Mouse (Mus musculus): ENCODE results near the gene Rasgrp2. TPM values are rescaled to one million over a fixed set of nuclear protein-coding genes. Genes with fewer than 3 reads are reported as not detected.

The Rasgrp2 gene
- total and polyA plus RNA-seq, 2 experiments from 2014 or later = 150 to 170 TPM

- H3K4me3 ChIP-seq (ENCODE audit: low read depth, low read length) = no peak overlapping the region
- no peak overlapping the region for H3K27ac ChIP-seq (ENCODE audit: low read depth, low read length)
- WGBS = 97% methylated on average over 5 of the region's 5 CpGs
- H3K4me1 ChIP-seq (ENCODE audit: insufficient read depth) = no peaks in the 10 kb centered on the region
- TF ChIP-seq CTCF (IDR thresholded peaks at IDR 0.05; ENCODE audit: low read depth) = no peak
- no peak overlapping the region for H3K9ac ChIP-seq
- DNase-seq = no peak
- no peaks in the 10 kb centered on the region for H3K27me3 ChIP-seq (ENCODE audit: insufficient read depth, low read length)
- ATAC-seq = no peak
- no peak overlapping the region for H3K4me2 ChIP-seq (ENCODE audit: low read depth)
- no peaks in the 10 kb centered on the region for H3K9me3 ChIP-seq (ENCODE audit: low read length)
- peaks cover 15% of the 10 kb centered on the region for H3K36me3 ChIP-seq (ENCODE audit: insufficient read depth)
Observed at GRCm38 (mm10) chr19:6381238-6381637, 17.9 kb upstream of the Rasgrp2 start.

GRCm38 (mm10) chr19:6382323-6382924, 16.7 kb upstream of the Rasgrp2 start:
- WGBS = 74% methylated on average over 4 of the region's 4 CpGs
- ATAC-seq (no peak), DNase-seq (no peak)
- TF ChIP-seq CTCF (IDR thresholded peaks at IDR 0.05; ENCODE audit: low read depth) = no peak
- Histone ChIP-seq H3K4me3 (ENCODE audit: low read depth, low read length) (no peak overlapping the region), H3K4me2 (ENCODE audit: low read depth) (no peak overlapping the region), H3K36me3 (ENCODE audit: insufficient read depth) (peaks cover 3% of the 10 kb centered on the region), H3K27me3 (ENCODE audit: insufficient read depth, low read length) (no peaks in the 10 kb centered on the region), H3K4me1 (ENCODE audit: insufficient read depth) (no peaks in the 10 kb centered on the region), H3K9me3 (ENCODE audit: low read length) (no peaks in the 10 kb centered on the region), H3K9ac (no peak overlapping the region), H3K27ac (ENCODE audit: low read depth, low read length) (no peak overlapping the region)

GRCm38 (mm10) chr19:6383470-6383869, 15.7 kb upstream of the Rasgrp2 start:
- H3K27ac ChIP-seq (ENCODE audit: low read depth, low read length) = no peak overlapping the region
- H3K4me2 ChIP-seq (ENCODE audit: low read depth) = no peak overlapping the region
- H3K4me3 ChIP-seq (ENCODE audit: low read depth, low read length) = no peak overlapping the region
- no peaks in the 10 kb centered on the region for H3K9me3 ChIP-seq (ENCODE audit: low read length)
- no peak for ATAC-seq
- WGBS = 63% methylated on average over 5 of the region's 5 CpGs
- DNase-seq = no peak
- H3K9ac ChIP-seq = no peak overlapping the region
- H3K27me3 ChIP-seq (ENCODE audit: insufficient read depth, low read length) = no peaks in the 10 kb centered on the region
- H3K36me3 ChIP-seq (ENCODE audit: insufficient read depth) = no peaks in the 10 kb centered on the region; the same call in 1 of the 2 replicates
- no peak for TF ChIP-seq CTCF (IDR thresholded peaks at IDR 0.05; ENCODE audit: low read depth)
- no peaks in the 10 kb centered on the region for H3K4me1 ChIP-seq (ENCODE audit: insufficient read depth)

GRCm38 (mm10) chr19:6384128-6384527, 15.0 kb upstream of the Rasgrp2 start, which contains the start of gene Pygm:
Pygm (plus strand) TSS chr19:6384399.
- DNase-seq (no peak), ATAC-seq (peak; percentile 36; the same call in 1 of the 2 replicates)
- 22% methylated on average over 7 of the region's 7 CpGs for WGBS

GRCm38 (mm10) chr19:6384954-6385353, 14.2 kb upstream of the Rasgrp2 start:
- no peak overlapping the region for H3K27ac ChIP-seq (ENCODE audit: low read depth, low read length)
- 87% methylated on average over 11 of the region's 11 CpGs for WGBS
- H3K36me3 ChIP-seq (ENCODE audit: insufficient read depth) = no peaks in the 10 kb centered on the region
- no peak overlapping the region for H3K9ac ChIP-seq
- DNase-seq (no peak), ATAC-seq (no peak)
- H3K9me3 ChIP-seq (ENCODE audit: low read length) = no peaks in the 10 kb centered on the region
- H3K4me2 ChIP-seq (ENCODE audit: low read depth) = no peak overlapping the region
- H3K4me3 ChIP-seq (ENCODE audit: low read depth, low read length) = no peak overlapping the region
- H3K4me1 ChIP-seq (ENCODE audit: insufficient read depth) = no peaks in the 10 kb centered on the region
- H3K27me3 ChIP-seq (ENCODE audit: insufficient read depth, low read length) = no peaks in the 10 kb centered on the region
- TF ChIP-seq CTCF (IDR thresholded peaks at IDR 0.05; ENCODE audit: low read depth) = no peak

More at GRCm38 (mm10) chr19:6384128-6384527, 15.0 kb upstream of the Rasgrp2 start, which contains the start of gene Pygm:
- no peaks in the 10 kb centered on the region for H3K27me3 ChIP-seq (ENCODE audit: insufficient read depth, low read length)
- no peak within 1 kb of the TSS for H3K4me3 ChIP-seq (ENCODE audit: low read depth, low read length)
- no peak within 1 kb of the TSS for H3K9ac ChIP-seq
- no peak within 1 kb of the TSS for H3K27ac ChIP-seq (ENCODE audit: low read depth, low read length)
- TF ChIP-seq CTCF (IDR thresholded peaks at IDR 0.05; ENCODE audit: low read depth) = no peak
- no peaks in the 10 kb centered on the region for H3K4me1 ChIP-seq (ENCODE audit: insufficient read depth)
- H3K4me2 ChIP-seq (ENCODE audit: low read depth) = no peak within 1 kb of the TSS
- no peaks in the 10 kb centered on the region for H3K9me3 ChIP-seq (ENCODE audit: low read length)
- no peaks in the 10 kb centered on the region for H3K36me3 ChIP-seq (ENCODE audit: insufficient read depth)

GRCm38 (mm10) chr19:6385419-6385818, 13.7 kb upstream of the Rasgrp2 start:
- no peak for TF ChIP-seq CTCF (IDR thresholded peaks at IDR 0.05; ENCODE audit: low read depth)
- WGBS = 82% methylated on average over 5 of the region's 5 CpGs
- no peak for ATAC-seq

GRCm38 (mm10) chr19:6385821-6386220, 13.3 kb upstream of the Rasgrp2 start:
- no peak for TF ChIP-seq CTCF (IDR thresholded peaks at IDR 0.05; ENCODE audit: low read depth)
- Histone ChIP-seq H3K27ac (ENCODE audit: low read depth, low read length) (no peak overlapping the region), H3K4me2 (ENCODE audit: low read depth) (no peak overlapping the region), H3K4me3 (ENCODE audit: low read depth, low read length) (no peak overlapping the region), H3K27me3 (ENCODE audit: insufficient read depth, low read length) (no peaks in the 10 kb centered on the region), H3K36me3 (ENCODE audit: insufficient read depth) (no peaks in the 10 kb centered on the region), H3K9ac (no peak overlapping the region), H3K9me3 (ENCODE audit: low read length) (no peaks in the 10 kb centered on the region), H3K4me1 (ENCODE audit: insufficient read depth) (no peaks in the 10 kb centered on the region)
- 77% methylated on average over 7 of the region's 7 CpGs for WGBS
- no peak for ATAC-seq
- no peak for DNase-seq

More at GRCm38 (mm10) chr19:6385419-6385818, 13.7 kb upstream of the Rasgrp2 start:
- H3K9ac ChIP-seq = no peak overlapping the region
- H3K4me2 ChIP-seq (ENCODE audit: low read depth) = no peak overlapping the region
- H3K27ac ChIP-seq (ENCODE audit: low read depth, low read length) = no peak overlapping the region
- no peaks in the 10 kb centered on the region for H3K4me1 ChIP-seq (ENCODE audit: insufficient read depth)
- H3K4me3 ChIP-seq (ENCODE audit: low read depth, low read length) = no peak overlapping the region
- H3K27me3 ChIP-seq (ENCODE audit: insufficient read depth, low read length) = no peaks in the 10 kb centered on the region
- DNase-seq = no peak
- H3K9me3 ChIP-seq (ENCODE audit: low read length) = no peaks in the 10 kb centered on the region
- H3K36me3 ChIP-seq (ENCODE audit: insufficient read depth) = no peaks in the 10 kb centered on the region

All from forebrain, postnatal 0 days (tissue).